Mouse (Mus musculus) layer of hippocampus, adult 9-10 months (tissue): ENCODE measurements around the gene Lrrc9.
A peak's percentile ranks its signal among the peaks of the same experiment; 100 is the strongest.

Source experiments
- DNase-seq: peaks from one replicate; pipeline ENCODE4 v3.0.0; 2022; ENCODE audit warnings: low spot score

Gene Lrrc9

DNA sequence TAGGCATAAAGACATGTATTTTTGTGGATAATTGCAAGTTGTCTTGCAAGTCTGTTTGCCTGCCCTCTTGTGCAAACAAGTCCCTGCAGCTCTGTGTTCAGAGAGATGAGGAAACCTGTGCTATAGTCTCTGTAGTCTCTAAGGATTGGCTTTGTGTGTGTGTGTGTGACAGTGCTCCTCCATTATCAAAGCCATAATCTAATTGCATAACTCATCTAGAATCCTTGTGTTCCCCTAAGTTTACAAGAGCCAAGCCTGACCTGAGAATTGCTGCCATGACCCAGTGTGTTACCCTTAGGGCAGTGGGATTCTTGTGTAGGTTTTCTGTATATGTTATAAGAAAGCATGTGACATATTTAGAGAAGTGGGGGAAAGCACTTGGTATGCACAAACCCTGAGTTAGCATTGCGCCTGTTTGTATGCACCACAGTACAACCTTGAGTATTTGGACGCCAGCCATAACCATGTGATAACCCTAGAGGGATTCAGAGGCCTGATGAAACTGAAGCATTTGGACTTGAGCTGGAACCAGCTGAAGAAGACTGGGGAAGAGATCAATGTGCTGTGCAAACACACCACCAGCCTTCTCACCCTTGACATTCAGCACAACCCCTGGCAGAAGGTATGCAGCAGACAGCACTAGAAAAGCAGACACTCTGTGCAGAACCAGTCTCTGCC lies 35.2 kb downstream of the Lrrc9 start:
- DNase-seq = no peak

GRCm38 (mm10) chr12:72482226-72482625 lies 40.6 kb downstream of the Lrrc9 start:
- DNase-seq = no peak

GRCm38 (mm10) chr12:72484872-72485271 lies 43.2 kb downstream of the Lrrc9 start:
- no peak for DNase-seq

DNA sequence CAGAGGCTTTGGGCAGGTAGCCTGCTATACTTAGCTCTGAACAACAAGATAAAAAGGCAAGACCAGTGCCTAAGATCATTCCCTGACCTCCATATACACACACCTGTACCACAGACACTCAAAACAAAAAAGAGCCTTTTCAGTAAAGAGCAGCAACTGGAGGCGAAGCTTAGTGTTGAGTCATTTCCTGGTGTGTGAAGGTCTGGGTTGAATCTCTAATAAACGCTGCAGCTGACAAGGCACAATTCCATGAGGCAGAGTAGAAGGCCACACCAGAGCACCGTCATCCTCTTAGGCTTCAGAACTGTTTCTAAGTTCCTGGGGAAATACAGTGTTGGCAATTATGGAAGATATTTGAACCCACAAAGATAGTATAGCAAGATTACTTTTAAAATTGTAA lies 45.8 kb downstream of the Lrrc9 start:
- no peak for DNase-seq

GRCm38 (mm10) chr12:72489995-72490394 lies 48.3 kb downstream of the Lrrc9 start:
- no peak for DNase-seq

DNA sequence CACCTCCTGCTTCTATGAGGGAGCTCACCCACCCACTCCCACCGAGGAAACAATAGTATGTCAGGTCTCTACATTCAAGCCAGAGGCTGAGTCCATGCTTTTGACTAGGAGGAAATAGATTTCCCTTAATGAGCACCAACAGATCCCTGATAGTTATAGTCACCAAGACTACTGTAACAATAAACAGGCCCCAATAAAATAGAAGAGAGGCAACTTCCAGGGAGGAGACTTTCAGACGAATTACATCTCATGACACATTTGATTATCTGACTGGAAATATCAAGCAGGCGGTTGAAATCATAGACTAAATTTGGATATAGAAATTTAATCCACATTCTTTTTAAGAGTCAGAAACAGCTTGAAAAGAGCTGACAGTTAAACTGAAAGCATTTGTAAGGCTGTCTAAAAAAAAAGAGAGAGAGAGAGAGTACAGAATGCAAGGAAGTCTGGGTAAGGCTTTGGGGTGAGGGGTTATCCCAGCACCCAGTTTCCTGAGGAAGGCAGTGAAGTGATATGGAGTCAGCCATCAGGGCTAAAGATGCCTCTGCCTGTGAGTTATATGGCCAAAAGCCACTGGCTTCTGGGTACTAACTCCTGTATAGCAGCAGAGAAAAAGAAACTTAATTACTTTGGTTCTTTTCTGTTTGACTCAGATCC lies 49.5 kb downstream of the Lrrc9 start:
- no peak for DNase-seq

- DNase-seq = no peak
These were observed 55.4 kb downstream of the Lrrc9 start for GRCm38 (mm10) chr12:72496866-72497600.

DNA sequence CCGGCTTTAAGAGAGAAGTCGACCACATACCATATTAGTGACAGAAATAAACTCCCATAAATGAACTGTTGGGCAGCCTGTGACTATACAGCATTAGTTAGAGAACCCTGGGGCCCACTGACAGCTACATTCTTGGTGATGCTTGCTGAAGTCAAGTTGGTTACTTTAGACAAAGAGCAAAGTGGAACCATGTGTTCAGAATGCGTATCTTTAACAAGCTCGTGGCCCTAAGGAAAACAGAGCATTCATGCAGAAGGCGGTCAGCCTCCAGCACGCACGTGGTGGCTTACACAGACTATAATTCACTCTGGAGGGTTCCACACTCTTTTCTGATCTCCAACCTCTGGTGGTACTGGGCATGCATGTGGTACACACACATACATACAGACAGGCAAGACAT lies 67.9 kb downstream of the Lrrc9 start:
- no peak for DNase-seq

- DNase-seq = peak; percentile 33
These were observed 73.8 kb downstream of the Lrrc9 start for GRCm38 (mm10) chr12:72515446-72515845.

DNA sequence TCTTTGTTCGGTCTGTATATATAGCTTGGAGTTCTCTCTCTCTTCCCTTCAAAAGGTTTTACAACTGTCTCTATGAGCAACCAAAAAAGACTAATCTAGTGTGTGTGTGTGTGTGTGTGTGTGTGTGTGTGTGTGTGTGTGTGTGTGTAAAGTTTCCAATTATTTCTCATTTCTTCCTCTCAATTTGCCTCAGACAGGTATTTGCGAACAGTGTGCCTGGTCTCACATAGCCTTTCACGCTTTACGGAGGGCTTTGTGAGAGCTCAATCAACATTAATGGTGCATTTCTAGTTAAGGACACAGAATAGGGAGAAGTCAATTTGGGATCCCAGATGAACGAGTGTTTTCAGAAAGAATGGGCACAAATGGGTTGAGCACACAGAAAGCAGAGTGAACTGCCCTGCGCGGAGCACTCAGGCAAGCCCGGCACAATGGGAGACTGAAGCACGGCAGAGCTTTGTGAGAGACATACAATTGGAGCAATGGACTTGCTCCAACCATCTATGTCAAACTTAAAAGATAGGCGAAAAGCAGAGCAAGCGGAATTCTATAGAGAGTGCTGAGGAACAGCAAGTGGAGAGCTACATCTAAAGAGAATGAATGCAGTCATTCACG lies 76.6 kb downstream of the Lrrc9 start:
- DNase-seq = no peak

DNA sequence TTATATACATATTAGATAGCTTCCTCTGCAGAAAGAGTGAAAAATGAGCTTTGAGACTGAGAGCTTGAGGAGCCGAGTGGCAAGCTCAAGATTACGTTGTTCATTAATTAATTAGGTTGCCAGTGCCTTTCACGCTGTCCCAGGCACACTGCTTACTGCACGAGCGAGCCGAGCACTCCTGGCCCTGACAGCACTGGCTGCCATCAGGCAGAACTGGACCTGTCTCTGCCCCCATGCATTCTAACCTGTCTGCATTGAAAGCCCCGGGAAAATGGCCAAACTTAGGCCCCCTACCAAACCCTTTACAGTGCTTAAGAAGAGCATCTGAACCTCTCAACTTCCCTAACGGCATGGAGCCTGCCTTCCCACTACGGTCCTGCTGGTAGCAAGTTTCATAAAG lies 77.7 kb downstream of the Lrrc9 start:
- DNase-seq = no peak

DNA sequence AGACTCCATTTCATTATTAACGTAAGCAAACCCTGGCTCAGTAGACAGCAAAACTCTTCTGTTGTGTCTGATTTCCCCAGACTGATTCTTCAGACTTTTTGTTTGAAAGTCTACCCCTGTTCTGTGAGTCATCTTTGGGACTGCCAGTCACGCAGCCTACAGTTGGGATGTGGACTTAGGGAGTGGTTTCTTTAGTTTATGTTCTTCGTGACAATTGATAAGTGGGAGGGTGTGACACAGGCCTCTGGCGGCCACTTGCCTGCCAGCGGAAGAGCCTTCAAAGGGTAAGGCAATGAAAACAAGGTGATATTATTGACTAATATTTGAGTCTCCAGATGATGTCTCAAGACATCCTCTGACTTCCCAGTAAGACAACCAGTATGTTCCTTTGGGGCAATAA lies 78.2 kb downstream of the Lrrc9 start:
- no peak for DNase-seq

DNA sequence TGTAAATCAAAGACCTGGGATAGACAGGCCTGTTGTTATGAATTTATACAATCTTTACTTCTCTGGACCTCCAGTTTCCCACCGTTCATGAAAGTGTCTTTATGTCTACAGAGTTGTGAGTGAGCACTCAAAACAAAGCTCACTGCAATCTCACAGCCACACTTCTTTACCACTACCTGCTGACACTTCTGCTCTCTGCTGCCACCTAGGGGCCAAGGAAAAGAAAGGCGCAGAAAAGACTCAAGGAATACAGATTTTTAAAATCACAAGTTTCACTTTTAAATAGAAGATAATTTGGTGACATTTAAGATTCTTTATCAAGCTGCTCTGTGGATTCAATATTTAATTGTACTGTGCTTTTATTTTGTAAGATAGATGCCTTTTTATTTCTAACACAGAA lies 79.0 kb downstream of the Lrrc9 start:
- DNase-seq = no peak

- no peak for DNase-seq
These were observed 83.9 kb downstream of the Lrrc9 start for GRCm38 (mm10) chr12:72525588-72525987.

DNA sequence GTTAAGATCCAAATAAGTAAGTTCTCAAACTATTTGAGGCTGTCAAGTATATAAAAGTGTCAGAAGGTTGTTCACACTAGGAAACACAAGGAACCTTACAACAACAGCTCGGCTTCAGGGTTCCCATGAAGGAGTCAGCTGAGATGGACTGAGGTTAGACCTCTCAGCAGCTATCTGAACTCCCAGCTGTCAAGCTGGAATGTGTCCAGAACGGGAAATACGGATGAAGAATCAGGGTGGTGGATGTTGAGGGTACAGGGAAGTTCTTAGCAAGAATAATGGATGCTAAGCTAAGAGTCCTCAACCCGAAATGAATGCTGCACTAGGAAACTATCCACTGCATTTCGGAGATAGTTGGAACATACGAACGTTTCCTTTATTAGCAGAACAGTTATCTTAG lies 90.6 kb downstream of the Lrrc9 start:
- no peak for DNase-seq

DNA sequence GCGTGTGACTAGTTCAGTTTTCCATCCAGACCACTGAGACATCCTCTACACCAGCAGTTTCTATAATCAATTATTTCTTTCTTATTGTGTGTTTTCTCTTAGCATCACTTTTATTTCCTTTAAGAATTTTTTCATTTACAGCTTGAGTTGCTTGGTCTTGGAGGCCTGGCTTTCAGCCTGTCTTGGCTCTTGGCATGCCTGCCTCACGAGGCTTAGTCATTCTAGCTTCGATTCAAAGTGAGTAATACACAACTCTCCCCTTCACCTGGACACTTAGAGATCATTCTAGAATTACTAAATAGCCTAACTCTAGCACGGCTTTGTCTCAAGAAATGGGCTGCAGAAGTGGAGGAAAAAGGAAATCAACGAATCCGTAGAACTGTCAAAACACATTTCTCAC lies 92.3 kb downstream of the Lrrc9 start:
- no peak for DNase-seq

GRCm38 (mm10) chr12:72535599-72535998 lies 93.9 kb downstream of the Lrrc9 start:
- no peak for DNase-seq

GRCm38 (mm10) chr12:72536021-72536597 lies 94.4 kb downstream of the Lrrc9 start, which contains the start of gene Pcnx4:
Pcnx4 (plus strand) TSS chr12:72536383.
- DNase-seq = peak; percentile 85

GRCm38 (mm10) chr12:72538571-72538970 lies 96.9 kb downstream of the Lrrc9 start:
- DNase-seq = no peak

DNA sequence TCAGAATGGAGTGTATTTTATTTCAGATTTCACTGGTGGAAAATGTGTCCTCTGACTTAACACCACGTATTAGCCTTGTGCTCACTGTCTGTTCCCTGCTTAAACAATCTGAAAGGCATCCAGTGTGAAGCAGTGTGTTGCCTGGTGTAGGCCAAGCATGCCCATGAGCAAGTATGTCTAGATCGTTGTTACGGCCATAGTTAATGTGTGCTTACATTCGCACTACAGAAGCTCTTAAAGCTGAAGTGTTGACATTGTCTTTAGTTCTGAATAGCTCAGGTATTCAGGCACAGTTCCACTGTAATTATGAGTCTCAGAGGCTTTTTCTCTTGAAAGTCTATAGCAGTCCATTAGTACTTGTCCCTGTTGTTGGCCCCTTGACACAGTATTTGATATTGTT lies 112.7 kb downstream of the Lrrc9 start:
- DNase-seq = no peak

DNA sequence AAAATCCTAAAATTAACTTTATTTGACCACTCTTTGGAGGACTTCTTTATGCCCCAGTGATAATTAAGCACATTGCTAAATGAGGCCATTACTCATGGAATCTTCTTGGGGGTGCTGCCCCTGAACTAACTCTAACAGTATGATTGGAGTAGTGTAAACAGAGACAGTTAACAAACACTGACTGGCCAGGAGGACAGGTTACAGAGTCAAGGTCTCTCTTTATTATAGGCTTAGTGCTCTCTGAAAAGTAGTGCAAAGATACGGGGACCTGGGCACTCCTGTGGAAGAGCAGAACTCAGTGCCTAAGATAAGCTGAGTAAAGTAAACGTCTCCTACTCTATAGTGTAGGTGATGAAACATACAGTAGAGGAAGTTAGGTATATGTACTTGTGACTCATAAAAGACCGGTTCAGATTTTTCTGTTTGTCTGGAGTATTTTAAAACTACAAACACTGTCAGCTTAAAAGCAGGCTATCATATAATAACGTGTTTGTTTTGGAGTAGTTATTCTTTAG lies 122.7 kb downstream of the Lrrc9 start:
- DNase-seq = no peak
